Mouse (Mus musculus): ENCODE data around the gene Itk.
"Not testable (repeated sequence)": the region's sequence is repeated elsewhere in the genome, so short reads cannot be mapped to it uniquely, and the experiment has no call there.

Gene Itk

DNA sequence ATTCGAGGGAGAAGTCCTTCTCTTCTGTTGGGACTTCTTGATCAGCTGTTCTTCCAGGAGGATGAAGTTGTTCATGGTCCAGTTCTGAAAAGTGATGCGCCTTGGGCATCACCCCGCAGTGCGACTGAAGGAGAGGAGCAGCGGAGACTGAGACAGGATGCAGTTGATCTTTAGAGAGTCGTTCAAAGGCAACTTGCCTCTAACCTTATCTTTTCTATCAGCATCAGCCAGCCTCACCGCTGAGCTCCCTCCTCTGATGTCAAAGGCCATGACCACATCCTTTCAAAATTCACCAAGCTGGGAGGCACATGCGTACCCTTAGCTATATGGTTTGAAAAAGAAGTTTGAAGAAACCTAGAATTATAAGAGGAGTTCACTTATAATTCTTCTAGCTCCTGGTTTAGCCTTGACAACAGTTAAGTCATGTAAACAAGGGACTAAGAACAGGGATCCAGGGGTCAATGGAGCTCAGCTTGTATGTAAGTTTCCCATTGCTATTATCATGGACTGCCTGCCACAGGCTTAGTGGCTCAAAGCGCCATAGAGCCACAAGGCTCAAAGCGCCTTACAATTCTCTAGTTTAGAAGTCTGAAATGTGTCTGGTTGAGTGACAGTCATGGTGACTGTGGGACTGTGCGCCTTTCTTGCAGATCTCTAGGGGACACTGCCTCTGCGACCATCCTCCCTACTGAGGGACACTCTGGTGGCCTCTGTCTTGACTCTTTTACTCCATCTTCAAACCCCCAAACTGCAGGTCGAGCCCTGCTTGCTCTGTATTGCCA lies at the start of gene Itk:
Itk (minus strand) TSS at position 180 of the 782 bp plus-strand sequence.
- no peak for DNase-seq (ENCODE audit: low spot score)

DNA sequence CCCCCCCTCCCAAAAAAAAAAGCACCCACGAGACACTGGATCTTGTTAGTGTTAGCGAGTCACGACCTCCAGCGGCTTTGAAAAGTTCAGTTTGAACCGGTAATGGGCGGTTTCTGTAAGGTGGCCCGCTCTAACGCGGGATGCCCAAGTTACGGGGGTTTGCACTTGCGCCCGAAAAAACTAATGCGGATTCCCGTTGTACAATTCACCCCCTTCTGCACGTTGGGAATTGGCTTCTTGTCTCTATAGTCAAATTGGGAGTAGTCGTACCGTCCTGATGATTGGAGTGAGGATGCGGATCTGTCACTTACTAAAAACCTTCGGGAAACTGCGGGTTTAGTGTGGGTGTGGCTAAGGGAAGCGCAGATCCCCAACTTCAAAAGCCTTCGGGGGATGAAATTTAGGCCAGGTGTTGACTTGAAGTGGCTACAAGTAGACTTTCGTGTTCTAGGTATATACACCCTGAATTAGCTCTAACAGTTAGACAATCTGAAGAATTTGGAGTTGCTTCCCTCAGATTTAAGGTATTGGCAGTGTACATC lies 48.2 kb upstream of the Itk start:
- DNase-seq (ENCODE audit: low spot score) = peak; percentile 81

DNA sequence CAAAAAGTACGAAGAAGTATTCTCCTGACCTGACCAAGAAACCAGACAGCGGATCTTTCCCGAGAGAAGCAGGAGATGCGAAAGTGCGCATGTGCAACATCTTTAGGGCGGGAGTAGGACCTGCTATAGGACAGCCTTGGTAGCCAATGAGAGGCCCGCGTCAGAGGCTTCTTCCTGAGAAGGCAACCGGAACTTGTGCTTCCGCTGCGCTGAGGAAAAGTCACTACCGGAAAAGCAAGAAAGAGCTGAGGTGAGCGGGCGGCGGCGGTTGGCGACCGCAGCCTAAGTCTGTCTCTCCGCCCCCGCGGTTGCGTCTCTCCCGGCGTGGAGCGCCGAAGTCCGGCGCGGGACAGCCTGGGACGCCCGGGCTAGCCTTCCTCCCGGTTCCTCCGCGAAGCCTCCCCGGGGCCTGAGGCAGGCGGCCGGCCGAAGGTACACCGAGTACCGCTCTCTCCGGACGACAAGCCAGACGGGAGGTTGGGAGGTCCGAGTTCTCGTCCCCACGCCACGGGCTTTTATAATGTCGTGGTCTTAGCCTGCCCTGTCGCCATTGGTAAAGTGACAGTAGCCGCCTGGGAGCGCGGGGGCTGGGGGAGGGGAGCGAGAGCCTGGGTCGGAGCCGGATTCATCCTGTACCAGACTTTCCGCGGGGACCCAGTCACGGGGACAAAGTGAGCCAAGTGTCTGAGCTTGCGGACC lies 47.6 kb upstream of the Itk start, which contains the start of gene Med7:
Med7 (plus strand) TSS at position 166 of the 699 bp plus-strand sequence.
- peak; percentile 98 for DNase-seq (ENCODE audit: low spot score)

DNA sequence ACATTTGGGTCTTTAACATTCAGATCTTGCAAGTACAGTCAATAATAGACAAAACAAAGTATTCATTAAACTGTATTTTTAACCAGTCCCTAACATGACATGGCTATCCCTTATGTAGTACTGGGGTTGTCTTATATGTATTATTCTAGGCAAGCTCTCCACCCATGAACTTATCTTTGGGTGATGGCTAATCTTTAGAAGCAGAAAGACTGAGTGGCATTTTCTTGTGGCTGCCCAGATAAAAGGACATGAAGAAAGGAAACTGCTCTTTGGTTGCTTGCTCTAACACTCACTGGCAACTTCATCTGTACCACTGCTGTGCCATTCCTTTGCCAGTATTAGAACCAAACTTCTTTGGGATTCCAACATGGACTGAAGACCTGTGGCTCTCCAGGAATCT lies 46.0 kb upstream of the Itk start:
- DNase-seq (ENCODE audit: low spot score) = peak; percentile 57

DNA sequence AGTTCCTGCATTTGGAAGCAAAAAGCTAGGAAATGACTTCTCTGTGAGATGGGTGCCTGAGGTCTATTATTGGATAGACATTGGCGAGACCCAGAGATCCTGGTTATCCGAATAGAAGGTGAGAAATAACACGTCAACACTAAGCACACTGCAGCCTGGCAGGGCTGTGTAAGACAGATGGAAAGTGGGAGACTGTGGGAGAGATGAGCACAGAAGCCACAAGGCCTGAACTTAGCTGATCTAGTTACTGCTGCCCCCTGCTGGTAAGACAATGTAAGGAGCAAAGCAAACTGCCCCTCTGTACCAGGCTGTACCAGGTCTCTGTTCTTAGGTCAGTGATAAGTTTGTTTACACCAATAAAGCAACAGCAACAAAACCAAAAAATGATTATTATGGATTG lies 41.8 kb upstream of the Itk start:
- peak; percentile 80 for DNase-seq (ENCODE audit: low spot score)

DNA sequence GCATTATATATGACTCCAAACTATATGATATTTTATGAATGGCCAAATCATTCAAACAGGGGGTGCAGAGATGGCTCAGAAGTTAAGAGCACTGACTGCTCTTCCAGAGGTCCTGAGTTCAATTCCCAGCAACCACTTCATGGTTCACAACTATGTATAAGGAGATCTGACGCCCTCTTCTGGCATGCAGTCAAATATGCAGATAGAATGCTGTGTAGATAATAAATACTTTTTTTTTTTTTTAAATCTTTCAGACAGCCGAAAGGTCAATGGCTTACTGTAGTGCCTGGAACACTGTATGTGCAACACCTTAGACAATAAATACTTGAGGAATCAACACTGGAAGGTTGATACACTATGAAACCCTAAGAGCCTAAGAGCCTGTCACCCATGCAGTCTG lies 40.8 kb upstream of the Itk start:
- DNase-seq (ENCODE audit: low spot score) = no peak

DNA sequence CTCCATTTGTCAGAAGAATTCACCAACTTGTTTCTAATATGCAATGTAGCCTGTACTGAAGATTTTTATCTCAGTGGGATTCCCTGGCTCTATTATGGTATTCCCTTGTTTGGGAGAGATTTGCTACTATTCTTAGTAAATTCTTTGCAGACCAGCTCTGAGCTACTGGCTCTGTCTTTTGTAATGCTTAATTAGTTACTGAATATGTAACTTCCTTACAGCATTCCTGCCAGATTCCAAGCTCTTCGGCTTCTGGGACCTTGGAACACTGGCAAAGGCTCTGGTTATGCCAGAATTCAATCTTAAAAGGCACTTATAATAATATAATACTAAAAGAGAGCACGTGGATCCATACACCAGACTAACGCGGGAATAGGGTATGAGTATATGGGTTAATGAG lies 38.8 kb upstream of the Itk start:
- not testable (repeated sequence) for DNase-seq (ENCODE audit: low spot score)

DNA sequence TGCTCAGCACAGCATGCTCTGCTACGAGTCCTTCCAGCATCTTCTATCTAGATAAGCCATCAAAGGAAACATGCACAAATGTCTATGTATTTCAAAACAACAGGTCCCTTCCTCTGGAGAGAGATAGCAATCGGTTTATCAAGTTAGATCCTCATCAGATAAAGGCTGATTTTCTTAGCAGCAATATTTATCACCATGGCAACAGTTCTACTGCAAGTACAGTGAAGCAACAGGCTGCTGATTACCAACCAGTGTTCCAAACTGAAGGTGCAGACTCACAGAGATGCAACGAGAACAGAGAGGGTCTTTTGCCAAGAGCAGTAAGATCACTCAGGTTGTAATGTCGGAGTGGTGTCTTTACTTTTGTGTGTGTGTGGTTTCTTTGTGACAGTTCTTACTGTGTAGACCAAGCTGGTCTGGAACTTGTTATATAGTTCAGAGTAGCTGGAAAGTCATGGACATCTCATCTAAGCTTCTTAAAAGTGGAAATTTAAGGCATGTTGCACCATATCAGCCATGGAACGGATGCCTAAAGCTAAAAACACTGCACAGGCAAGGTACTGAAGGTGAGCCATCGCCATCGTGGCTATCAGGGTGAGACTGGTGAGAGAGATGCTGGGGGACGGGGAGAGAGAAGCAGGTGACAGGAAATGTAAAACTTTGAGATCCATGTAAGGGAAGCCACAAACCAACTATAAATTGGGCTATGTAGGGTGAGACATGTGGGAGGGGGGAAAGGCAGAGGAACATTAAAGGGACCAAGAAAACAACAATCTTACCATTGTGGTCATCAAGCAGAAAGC lies 32.0 kb upstream of the Itk start:
- no peak for DNase-seq (ENCODE audit: low spot score)

DNA sequence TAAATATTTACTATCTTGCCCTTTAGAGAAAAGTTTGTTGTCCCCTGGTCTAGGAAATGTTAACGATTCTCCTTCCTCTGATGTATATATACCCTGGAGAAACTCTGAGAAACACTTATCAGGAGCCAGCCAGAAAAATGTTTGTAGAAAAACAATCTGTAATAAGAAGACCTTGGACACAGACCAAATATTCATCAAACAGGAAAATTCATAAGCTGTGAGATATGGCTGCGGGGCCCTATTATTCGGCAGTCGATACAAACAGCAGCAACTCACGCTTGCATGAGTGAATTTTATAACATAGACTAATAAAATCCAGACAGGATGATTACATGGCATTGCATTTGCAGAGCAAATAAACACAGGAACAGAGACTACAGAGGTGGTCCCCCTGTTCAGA lies 29.5 kb upstream of the Itk start:
- no peak for DNase-seq (ENCODE audit: low spot score)

DNA sequence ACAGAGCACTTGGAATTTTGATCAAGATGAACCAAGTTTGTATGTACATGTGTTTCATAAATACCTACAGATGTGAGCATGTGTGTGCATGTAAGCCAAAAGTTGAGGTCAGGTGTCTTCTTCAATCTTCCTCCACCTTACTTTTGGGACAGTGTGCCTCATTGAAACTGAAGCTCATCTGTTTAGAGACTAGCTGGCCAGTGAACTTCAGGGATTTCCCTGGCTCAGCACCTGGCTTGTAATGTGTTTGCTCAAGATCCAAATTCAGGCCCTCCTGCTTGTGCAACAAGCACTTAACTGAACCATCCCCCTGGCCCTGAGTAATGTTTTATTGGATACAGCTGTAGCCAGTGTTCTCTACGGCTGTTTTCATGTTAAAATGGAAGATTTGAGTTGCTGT lies 29.1 kb upstream of the Itk start:
- DNase-seq (ENCODE audit: low spot score) = no peak

DNA sequence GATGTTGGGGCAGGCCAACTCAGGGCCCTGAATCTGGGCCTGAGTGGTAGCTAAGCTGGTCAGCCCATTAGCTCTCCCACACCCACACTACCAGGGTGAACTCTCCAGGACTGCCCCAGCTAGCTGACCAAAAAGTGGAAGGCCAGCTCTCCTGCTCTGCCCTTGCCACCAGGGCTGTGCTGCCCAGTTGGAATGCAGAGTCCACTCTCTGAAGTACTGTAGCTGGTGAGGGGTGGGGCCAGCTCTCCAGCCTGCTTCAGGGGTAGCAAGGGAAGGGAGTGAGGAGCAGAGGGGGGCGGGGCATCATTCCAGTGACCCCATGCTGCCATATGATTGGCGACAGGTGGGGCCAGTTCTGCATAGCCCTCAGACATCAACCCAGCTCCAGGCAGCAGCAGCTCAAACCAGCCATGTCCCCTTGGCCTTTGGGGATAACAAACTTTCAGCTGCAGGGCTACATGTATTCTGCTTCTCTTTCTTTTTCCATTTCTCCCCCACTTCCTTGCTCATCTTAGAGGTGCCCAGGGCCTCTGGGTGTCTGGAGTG lies 20.8 kb upstream of the Itk start:
- no peak for DNase-seq (ENCODE audit: low spot score)

DNA sequence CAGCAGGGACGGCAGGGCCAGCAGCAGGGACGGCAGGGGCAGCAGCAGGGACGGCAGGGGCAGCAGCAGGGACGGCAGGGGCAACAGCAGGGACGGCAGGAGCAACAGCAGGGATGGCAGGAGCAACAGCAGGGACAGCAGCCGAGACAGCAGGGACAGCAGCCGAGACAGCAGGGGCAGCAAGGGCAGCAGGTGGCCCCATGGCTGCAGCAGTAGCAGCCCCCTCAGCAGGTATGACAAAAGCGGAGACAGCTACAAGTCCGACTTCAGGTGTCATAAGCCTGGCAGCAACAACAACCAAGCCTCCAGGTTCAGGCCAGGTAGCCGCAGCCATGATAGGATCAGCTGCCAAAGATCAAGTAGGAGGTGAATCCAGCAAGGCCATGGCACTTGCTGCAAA lies 17.4 kb upstream of the Itk start:
- DNase-seq (ENCODE audit: low spot score) = no peak

DNA sequence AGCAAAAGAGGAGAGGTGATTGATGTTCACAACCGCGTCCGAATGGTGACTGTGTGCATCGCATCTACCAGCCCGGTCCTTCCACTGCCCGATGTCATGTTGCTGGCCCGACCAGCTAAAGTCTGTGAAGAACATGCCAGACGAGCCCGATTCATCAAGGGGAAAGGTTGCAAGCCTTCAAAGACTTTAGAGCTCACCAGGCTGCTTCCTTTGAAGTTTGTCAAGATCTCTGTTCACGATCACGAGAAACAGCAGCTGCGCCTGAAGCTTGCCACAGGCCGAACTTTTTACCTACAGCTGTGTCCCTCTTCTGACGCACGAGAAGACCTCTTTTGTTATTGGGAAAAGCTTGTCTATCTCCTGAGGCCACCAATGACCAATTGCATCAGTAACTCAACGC lies 15.7 kb upstream of the Itk start:
- DNase-seq (ENCODE audit: low spot score) = no peak

DNA sequence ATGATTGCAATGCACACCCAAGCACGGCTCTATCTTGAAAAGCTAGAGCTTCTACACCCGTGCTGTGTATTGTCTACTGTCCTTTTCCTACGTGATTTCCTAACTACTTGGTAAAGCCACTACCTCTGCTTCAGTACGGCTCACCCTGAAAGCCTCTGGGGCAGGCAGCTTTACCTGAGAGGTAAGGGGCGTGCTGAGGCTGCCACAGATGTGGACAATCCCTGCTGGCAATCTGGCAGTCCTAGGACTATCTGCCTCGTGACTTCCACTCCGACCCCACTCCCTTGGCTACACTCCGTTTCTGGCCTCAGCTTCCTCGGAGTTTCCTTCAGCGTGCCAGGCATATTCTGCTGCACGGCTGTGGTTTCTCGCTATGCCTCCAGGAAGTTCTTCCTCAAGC lies 12.2 kb upstream of the Itk start:
- no peak for DNase-seq (ENCODE audit: low spot score)

DNA sequence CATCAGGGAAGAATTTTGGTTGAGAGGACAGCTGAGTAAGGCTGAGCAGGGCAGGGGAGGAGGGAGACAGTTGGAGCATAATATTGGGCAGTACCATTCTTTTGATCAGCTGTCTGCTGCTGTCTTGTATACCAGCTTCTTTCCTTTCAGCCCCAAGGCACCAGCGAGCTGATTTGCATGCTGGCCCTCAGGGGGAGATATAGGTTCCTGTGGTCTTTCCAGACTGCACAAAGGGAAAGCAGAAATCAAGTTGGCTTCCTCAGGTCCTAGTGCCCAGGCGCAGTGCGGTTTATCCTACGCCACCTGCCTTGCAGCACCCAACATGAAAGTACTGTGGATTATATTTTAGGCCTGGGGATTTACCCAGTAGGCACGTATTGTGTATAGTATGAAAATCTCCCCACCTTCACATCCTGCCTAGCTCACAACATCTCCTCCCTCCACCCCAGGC lies 9.6 kb upstream of the Itk start:
- no peak for DNase-seq (ENCODE audit: low spot score)

DNA sequence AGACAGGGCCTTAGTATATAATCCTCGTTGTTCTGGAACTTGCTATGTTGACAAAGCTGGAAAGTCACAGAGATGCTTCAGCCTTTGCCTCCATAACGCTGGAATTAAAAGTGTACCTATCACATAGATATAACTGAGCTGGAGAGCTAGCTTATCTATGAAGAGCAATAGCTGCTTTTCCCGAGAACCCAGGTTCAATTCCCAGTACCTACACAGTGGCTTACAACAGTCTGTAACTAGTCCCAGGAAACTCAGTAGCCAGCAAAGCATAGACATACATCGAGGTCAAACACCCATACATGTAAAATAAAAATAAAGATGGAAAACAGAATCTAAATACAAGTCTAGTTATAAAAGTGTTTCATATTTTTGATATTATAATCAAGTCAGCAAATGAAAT lies 9.2 kb upstream of the Itk start:
- peak; percentile 30 for DNase-seq (ENCODE audit: low spot score)

DNA sequence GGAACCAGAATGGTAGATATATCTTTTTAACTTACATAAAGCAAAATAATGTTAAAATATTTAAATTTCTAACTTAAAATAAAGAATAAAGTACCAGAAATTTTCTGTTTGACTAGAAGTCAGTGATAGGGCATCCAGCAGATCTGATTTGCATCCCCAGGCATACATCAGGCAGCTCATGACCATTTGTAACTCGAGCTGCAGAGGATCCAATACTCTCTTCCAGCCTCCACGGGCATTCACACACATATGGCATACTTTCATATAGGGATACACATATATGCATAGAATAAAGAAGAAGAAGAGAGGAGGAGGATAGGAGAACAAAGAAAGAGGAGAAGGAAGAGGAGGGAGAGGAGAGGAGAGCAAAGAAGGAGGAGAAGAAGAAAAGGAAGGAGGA lies 8.6 kb upstream of the Itk start:
- DNase-seq (ENCODE audit: low spot score) = no peak

DNA sequence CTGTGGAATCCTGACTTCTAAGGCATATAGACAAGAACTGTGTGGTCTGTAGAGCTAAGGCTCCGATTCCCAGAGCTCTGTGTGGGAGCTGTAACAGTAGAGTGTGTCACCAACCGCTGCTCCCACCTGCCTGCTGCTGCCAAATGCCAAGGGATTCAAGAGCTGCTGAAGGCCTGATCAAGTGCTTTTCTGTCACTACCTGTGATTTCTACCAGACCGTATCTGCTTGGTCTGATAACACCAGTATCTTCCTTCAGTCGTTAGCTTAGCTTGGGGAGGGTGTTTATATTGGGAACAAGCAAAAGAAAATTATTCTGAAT lies 7.5 kb upstream of the Itk start:
- no peak for DNase-seq (ENCODE audit: low spot score)

DNA sequence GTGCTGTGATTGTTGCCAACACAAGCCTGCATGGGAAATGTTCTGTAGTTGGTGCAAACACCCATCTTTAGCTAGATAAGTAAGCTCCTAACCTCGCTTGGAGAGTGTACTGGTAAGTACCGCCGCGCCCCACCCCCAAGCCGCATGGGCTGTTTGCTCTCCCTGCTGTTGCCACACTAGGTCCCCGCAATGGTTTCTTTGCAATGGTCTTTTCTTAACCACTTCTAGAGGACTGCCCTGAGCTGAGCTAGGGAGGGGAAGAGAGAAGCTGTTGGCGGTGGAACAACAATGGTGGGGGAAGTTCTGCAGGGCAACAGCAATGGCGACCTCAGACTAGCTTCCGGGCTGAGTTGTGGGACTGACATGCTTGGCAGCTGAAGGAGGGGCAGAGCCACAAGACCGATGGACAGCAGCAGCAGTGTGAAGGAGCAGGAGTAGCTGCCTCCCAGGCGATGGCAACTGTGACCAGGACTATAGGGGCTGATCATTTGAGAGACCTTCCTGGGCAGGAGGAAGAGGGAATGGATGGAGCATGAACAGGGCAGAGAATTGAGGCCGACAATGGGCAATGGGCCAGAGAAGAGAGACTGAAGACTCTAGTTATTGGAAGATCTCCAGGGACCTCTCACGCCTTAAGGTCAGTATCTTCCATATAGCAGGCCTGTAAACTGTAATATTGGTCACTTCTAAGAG lies 7.0 kb upstream of the Itk start, which contains the start of gene Fam71b:
Fam71b (plus strand) TSS at position 393 of the 693 bp plus-strand sequence.
- no peak for DNase-seq (ENCODE audit: low spot score)

DNA sequence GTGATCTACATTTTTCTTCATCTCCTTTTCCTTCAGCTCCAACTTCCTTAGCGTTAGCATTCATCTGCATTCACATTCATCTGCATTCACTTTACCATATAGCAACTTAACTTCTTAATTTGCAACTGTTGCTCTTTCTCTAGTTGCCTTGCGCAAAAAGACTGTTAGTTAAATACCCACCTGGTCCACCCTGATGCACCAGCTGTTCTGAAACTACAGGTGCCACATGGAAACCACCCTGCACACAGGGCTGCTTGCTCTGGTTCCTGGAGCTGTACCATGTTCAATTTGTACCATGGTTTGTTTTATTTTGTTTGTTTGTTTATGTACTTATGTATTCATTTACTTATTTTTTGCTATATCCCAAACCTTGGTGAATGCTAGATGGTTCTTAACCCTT lies 6.4 kb upstream of the Itk start:
- no peak for DNase-seq (ENCODE audit: low spot score)

DNA sequence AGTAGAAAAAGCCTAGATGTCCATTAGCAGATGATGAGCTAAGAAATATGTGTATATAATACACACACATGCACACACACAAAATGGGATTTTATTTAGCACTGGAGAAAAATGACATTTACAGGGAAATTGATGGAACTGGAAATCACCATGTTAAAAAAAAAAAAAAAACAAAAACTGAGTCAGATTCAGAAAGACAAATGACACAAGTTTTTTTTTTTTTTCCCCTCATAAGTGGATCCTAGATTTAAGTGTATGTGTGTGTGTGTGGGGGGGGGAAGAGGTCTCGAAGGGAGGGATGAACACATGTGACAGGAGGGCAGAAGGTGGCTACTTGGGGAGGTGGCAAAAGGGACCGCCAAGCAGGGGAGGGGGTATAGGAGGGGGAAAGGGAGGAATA lies 5.8 kb upstream of the Itk start:
- no peak for DNase-seq (ENCODE audit: low spot score)

DNA sequence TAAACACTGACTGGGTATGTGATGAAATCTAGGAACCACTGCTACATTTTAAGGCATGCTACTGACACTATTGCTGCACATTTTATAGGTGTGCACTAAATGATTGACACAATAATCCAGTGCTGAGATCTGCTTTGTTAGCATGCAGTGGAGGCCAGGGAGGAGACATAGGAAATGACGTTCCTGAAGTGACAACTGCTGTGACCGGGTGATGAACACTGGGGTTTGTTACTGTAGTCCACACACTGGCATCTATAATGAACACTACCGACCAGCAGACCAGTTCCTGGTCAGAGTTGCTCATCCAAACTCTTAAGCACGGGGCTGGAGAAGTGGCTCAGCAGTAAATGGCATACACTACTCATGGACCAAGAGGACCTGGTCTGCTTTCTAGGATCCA lies 4.1 kb upstream of the Itk start:
- no peak for DNase-seq (ENCODE audit: low spot score)
